Mouse (Mus musculus) hindbrain, postnatal 0 days (tissue): ENCODE data around the gene Snx32. TPM values are rescaled to one million over a fixed set of nuclear protein-coding genes. Genes with fewer than 3 reads are reported as not detected.
A peak's percentile ranks its signal among the peaks of the same experiment; 100 is the strongest.

ENCODE experiments used
- ATAC-seq: fragments of 200-750 bp; cut with Nextera tagmentation; 2 replicates; pipeline ENCODE4 v1.8.0; 2017; ENCODE audit warnings: mild to moderate bottlenecking, moderate TSS enrichment, moderate library complexity
- DNase-seq: peaks from one replicate; pipeline ENCODE4 v3.0.0-alpha.2; 2015; ENCODE audit warnings: low spot score
- H3K27ac ChIP-seq: fragments of 300-500 bp; sonication (generic); 2 replicates; pipeline ENCODE4 v1.5.1; 2014; ENCODE audit warnings: mild to moderate bottlenecking
- H3K27me3 ChIP-seq: fragments of 300-500 bp; sonication (generic); 2 replicates; pipeline ENCODE4 v1.6.1; 2014; ENCODE audit warnings: low read length, mixed read lengths; ENCODE audit not compliant: insufficient read depth
- H3K36me3 ChIP-seq: fragments of 300-500 bp; sonication (generic); 2 replicates; pipeline ENCODE4 v1.6.1; 2014; ENCODE audit warnings: low read length, mixed read lengths; ENCODE audit not compliant: insufficient read depth
- H3K4me1 ChIP-seq: fragments of 300-500 bp; sonication (generic); 2 replicates; pipeline ENCODE4 v1.6.1; 2014; ENCODE audit warnings: antibody characterized with exemption, low read length, mixed read lengths; ENCODE audit not compliant: insufficient read depth
- H3K4me2 ChIP-seq: fragments of 300-500 bp; sonication (generic); 2 replicates; pipeline ENCODE4 v1.6.1; 2014; ENCODE audit warnings: low read depth, mild to moderate bottlenecking, low read length, moderate library complexity, mixed read lengths
- H3K4me3 ChIP-seq: fragments of 300-500 bp; sonication (generic); 2 replicates; pipeline ENCODE4 v1.5.1; 2014; ENCODE audit warnings: low read length
- H3K9ac ChIP-seq: fragments of 300-500 bp; sonication (generic); replicated peaks from 2 replicates; pipeline ENCODE4 v1.6.1; 2014; ENCODE audit warnings: mild to moderate bottlenecking, low read length, moderate library complexity, mixed read lengths
- H3K9me3 ChIP-seq: fragments of 300-500 bp; sonication (generic); 2 replicates; pipeline ENCODE4 v1.6.1; 2016; ENCODE audit warnings: low read length, mixed read lengths
- CTCF ChIP-seq: IDR thresholded peaks from 2 replicates; pipeline ENCODE4 v1.5.1; 2016; ENCODE audit warnings: antibody characterized with exemption, control low read depth, low read depth
- WGBS: fragments of 180-500 bp; shearing (Covaris S2); extraction: QIAGEN DNeasy Blood & Tissue Kit; methylation state at CpG from one replicate; pipeline ENCODE4 v1.1.7; 2014; 5-methylcytosine and 5-hydroxymethylcytosine counted together
- polyA plus RNA-seq: library from polyadenylated mRNA; unstranded; fragments of >200 nt; fragmentation: Nextera tagmentation; extraction: Ambion mirVana; gene quantifications from 2 replicates; pipeline ENCODE4 v1.2.1, GENCODE M21; 2015
- total RNA-seq: library from RNA; depleted of rRNA; stranded (reverse); fragments of >200 nt; gene quantifications from 2 replicates; pipeline ENCODE4 v1.2.3, GENCODE M21; 2014

Gene Snx32
- total and polyA plus RNA-seq, 2 experiments from 2014 or later = 75.0 to 78.0 TPM

- H3K4me3 ChIP-seq = peak overlapping the region; percentile 50
- H3K27me3 ChIP-seq = no peaks in the 10 kb centered on the region
- peak overlapping the region; percentile 70 for H3K4me2 ChIP-seq
- peaks cover 31% of the 10 kb centered on the region for H3K36me3 ChIP-seq
- peak; percentile 32; the same call in 1 of the 2 replicates for TF ChIP-seq CTCF
- peak; percentile 84 for ATAC-seq
- H3K4me1 ChIP-seq = peaks cover 8% of the 10 kb centered on the region
- peak overlapping the region; percentile 99 for H3K27ac ChIP-seq
- no peaks in the 10 kb centered on the region for H3K9me3 ChIP-seq
- H3K9ac ChIP-seq = peak overlapping the region; percentile 53
- under 1% methylated on average over 26 of the region's 26 CpGs for WGBS
- DNase-seq = peak; percentile 96
Observed at GRCm38 (mm10) chr19:5488878-5489571, 21.3 kb downstream of the Snx32 start.

GRCm38 (mm10) chr19:5487768-5488550, 22.4 kb downstream of the Snx32 start, which contains the start of gene Mus81:
Mus81 (minus strand) TSS chr19:5488402.
- H3K4me1 ChIP-seq = peaks cover 8% of the 10 kb centered on the region
- peak within 1 kb of the TSS; percentile 99 for H3K27ac ChIP-seq
- DNase-seq = peak; percentile 96
- H3K36me3 ChIP-seq = peaks cover 27% of the 10 kb centered on the region
- ATAC-seq = peak; percentile 74
- H3K4me2 ChIP-seq = peak within 1 kb of the TSS; percentile 70
- H3K4me3 ChIP-seq = peak within 1 kb of the TSS; percentile 50
- peak within 1 kb of the TSS; percentile 53 for H3K9ac ChIP-seq
- no peaks in the 10 kb centered on the region for H3K9me3 ChIP-seq
- WGBS = 1% methylated on average over 39 of the region's 39 CpGs
- no peaks in the 10 kb centered on the region for H3K27me3 ChIP-seq
- peak; percentile 90 for TF ChIP-seq CTCF

GRCm38 (mm10) chr19:5486771-5487170, 23.6 kb downstream of the Snx32 start:
- H3K36me3 ChIP-seq = peaks cover 31% of the 10 kb centered on the region
- peak overlapping the region; percentile 53; the same call in 1 of the 2 replicates for H3K9ac ChIP-seq
- H3K9me3 ChIP-seq = no peaks in the 10 kb centered on the region
- no peak for TF ChIP-seq CTCF
- no peak overlapping the region for H3K4me3 ChIP-seq
- H3K27me3 ChIP-seq = no peaks in the 10 kb centered on the region
- DNase-seq = no peak
- no peak for ATAC-seq
- peak overlapping the region; percentile 70; the same call in 1 of the 2 replicates for H3K4me2 ChIP-seq
- H3K27ac ChIP-seq = peak overlapping the region; percentile 99; the same call in 1 of the 2 replicates
- WGBS = 86% methylated on average over 4 of the region's 4 CpGs
- H3K4me1 ChIP-seq = peaks cover 4% of the 10 kb centered on the region

GRCm38 (mm10) chr19:5486286-5486685, 24.1 kb downstream of the Snx32 start:
- no peak overlapping the region for H3K4me2 ChIP-seq
- ATAC-seq = no peak
- no peak overlapping the region for H3K4me3 ChIP-seq
- TF ChIP-seq CTCF = no peak
- no peak overlapping the region; the same call in 1 of the 2 replicates for H3K9ac ChIP-seq
- no peak overlapping the region for H3K27ac ChIP-seq
- H3K27me3 ChIP-seq = no peaks in the 10 kb centered on the region
- H3K36me3 ChIP-seq = peaks cover 31% of the 10 kb centered on the region
- no peaks in the 10 kb centered on the region for H3K9me3 ChIP-seq
- 89% methylated on average over 8 of the region's 8 CpGs for WGBS
- H3K4me1 ChIP-seq = peaks cover 4% of the 10 kb centered on the region
- DNase-seq = no peak

GRCm38 (mm10) chr19:5485821-5486220, 24.5 kb downstream of the Snx32 start:
- TF ChIP-seq CTCF = no peak
- Histone ChIP-seq H3K27me3 (no peaks in the 10 kb centered on the region), H3K4me3 (no peak overlapping the region), H3K9ac (no peak overlapping the region), H3K4me1 (peaks cover 4% of the 10 kb centered on the region), H3K27ac (no peak overlapping the region), H3K36me3 (peaks cover 31% of the 10 kb centered on the region), H3K9me3 (no peaks in the 10 kb centered on the region), H3K4me2 (no peak overlapping the region)
- 90% methylated on average over 7 of the region's 7 CpGs for WGBS
- ATAC-seq (no peak), DNase-seq (no peak)

GRCm38 (mm10) chr19:5485371-5485770, 25.0 kb downstream of the Snx32 start:
- no peak overlapping the region for H3K4me2 ChIP-seq
- peaks cover 31% of the 10 kb centered on the region for H3K36me3 ChIP-seq
- DNase-seq = no peak
- no peaks in the 10 kb centered on the region for H3K27me3 ChIP-seq
- H3K4me3 ChIP-seq = no peak overlapping the region
- no peak overlapping the region for H3K9ac ChIP-seq
- ATAC-seq = no peak
- H3K9me3 ChIP-seq = no peaks in the 10 kb centered on the region
- TF ChIP-seq CTCF = no peak
- peaks cover 4% of the 10 kb centered on the region for H3K4me1 ChIP-seq
- H3K27ac ChIP-seq = no peak overlapping the region
- 88% methylated on average over 8 of the region's 8 CpGs for WGBS
